Mouse (Mus musculus) brain, embryonic 14.5 days (tissue): ENCODE measurements at regions not wholly inside any gene's neighbourhood (a gene's known extent, or its start where the extent isn't known, plus 50 kb on each side); places are given as distances from the start of the nearest gene placed in this dataset.

Experiments
- DNase-seq: peaks from one replicate; pipeline ENCODE4 v3.0.0-alpha.2; 2011; ENCODE audit warnings: low read depth
- CTCF ChIP-seq: fragments of 200-500 bp; IDR thresholded peaks from 2 replicates; pipeline ENCODE4 v1.5.1; 2012; ENCODE audit warnings: inconsistent platforms, mild to moderate bottlenecking, moderate library complexity, borderline replicate concordance; ENCODE audit not compliant: insufficient read depth, insufficient read length; ENCODE audit errors: extremely low read depth
- POLR2A ChIP-seq: fragments of 200-500 bp; IDR thresholded peaks from 2 replicates; pipeline ENCODE4 v1.6.1; 2012; ENCODE audit warnings: mild to moderate bottlenecking, inconsistent platforms, borderline replicate concordance; ENCODE audit not compliant: poor library complexity, insufficient read depth, insufficient read length, severe bottlenecking; ENCODE audit errors: extremely low read depth

DNA sequence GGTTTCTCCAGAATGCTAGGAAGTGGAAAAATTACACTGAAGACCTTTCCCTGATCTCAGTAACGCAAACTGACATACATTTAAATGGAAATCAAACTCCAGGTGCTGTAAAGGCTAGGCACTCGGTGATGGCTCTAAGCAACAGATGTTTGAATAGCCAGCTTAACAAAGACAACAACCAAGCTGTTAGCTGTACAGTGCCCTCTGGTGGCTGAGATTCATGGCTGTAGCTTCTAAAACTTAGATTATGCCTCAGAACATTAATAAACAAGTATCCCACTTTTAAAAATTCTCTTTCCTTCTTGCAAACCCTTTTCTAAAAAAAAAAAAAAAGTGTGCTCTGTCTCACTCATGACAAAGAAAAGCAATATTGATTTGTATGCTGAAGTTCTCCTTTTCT lies 621.4 kb downstream of the Slc22a22 start:
- TF ChIP-seq POLR2A (no peak), CTCF (peak; percentile 72)
- peak; percentile 83 for DNase-seq

DNA sequence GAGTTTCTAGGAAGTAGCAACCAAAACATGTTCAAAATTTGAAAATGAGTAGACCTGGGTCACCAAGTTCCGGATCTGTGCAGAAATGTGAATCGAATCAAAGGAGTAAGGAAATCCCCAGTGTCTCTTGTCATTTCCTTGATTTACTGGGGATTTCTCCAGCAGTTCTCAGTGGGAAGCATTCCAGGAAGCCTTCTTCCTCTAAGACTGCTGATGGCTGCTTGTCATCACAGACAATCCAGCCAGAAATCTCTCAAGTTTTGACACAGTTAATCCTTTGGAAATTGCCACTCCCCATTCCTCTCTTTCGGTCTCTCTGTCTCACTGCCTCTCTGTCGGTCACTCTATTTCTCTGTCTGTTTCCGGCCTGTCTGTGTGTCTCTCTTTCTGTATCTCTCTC lies 624.3 kb downstream of the Slc22a22 start:
- TF ChIP-seq CTCF: no peak
- no peak for TF ChIP-seq POLR2A
- peak; percentile 21 for DNase-seq

DNA sequence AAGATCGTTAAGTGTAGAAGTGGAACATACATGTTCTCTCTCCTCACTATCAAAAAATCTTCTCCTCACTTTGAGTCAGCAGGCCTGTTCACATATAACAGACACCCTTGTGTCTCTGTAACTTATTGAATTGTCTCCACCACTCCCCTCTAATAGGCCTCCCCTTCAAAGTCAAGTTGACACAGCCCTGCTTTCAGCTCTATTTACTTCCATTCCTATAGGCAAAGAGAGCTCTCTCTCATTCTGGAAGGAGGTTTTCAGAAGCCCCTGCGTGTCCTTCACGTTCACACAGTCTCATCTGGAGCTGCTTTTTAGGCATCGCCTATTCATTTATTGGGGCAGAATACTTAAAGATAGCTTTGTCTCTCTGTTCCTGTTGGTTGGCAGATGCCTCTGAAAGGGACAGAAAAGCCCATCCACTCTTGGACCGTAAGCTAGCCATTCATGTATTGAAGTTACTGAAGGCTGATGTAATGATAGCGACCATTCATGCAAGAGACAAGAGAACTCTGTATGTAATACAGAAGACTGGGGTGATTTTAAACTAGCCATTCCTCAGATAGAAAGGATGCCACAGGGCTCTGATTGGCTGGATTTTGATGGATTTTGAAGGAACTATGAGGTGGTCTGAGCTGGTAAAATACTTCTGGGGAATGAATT lies 629.8 kb downstream of the Slc22a22 start:
- peak; percentile 45 for DNase-seq
- TF ChIP-seq CTCF (no peak), POLR2A (no peak)

- no peak for TF ChIP-seq CTCF
- no peak for TF ChIP-seq POLR2A
- no peak for DNase-seq
Measured at GRCm38 (mm10) chr15:56844574-56844973, 632.9 kb downstream of the Slc22a22 start.

DNA sequence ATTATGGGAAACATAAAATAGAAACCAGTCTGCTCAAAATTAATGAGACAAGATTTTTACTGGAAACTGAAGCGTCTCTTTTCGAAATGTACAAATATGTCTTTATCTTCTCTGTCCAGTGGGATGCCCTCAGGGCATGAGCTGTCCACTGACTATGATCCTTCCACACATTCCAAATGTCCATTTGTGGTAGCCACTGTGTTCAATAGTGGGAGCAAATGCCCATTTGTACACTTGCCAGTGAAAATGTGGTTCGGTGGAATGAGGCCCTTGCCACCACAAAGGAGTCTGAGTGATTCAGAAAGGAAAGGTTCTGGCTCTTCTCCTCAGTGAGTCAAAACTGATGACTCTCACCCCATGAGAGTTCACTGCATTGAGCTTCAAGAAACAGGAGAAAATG lies 635.9 kb downstream of the Slc22a22 start:
- TF ChIP-seq POLR2A (no peak), CTCF (no peak)

GRCm38 (mm10) chr15:56837292-56837691 lies 640.1 kb downstream of the Slc22a22 start:
- TF ChIP-seq CTCF: no peak
- TF ChIP-seq POLR2A: no peak
- DNase-seq: no peak

More for the DNA sequence above, 635.9 kb downstream of the Slc22a22 start:
- DNase-seq: no peak

GRCm38 (mm10) chr15:56834621-56835020 lies 642.8 kb downstream of the Slc22a22 start:
- TF ChIP-seq CTCF (no peak), POLR2A (no peak)
- DNase-seq: no peak

- no peak for DNase-seq
- no peak for TF ChIP-seq CTCF
- TF ChIP-seq POLR2A: no peak
Measured at GRCm38 (mm10) chr15:56832666-56833065, 644.8 kb downstream of the Slc22a22 start.

GRCm38 (mm10) chr15:56820977-56821579 lies 656.3 kb downstream of the Slc22a22 start:
- TF ChIP-seq POLR2A: no peak
- no peak for TF ChIP-seq CTCF
- peak; percentile 59 for DNase-seq

DNA sequence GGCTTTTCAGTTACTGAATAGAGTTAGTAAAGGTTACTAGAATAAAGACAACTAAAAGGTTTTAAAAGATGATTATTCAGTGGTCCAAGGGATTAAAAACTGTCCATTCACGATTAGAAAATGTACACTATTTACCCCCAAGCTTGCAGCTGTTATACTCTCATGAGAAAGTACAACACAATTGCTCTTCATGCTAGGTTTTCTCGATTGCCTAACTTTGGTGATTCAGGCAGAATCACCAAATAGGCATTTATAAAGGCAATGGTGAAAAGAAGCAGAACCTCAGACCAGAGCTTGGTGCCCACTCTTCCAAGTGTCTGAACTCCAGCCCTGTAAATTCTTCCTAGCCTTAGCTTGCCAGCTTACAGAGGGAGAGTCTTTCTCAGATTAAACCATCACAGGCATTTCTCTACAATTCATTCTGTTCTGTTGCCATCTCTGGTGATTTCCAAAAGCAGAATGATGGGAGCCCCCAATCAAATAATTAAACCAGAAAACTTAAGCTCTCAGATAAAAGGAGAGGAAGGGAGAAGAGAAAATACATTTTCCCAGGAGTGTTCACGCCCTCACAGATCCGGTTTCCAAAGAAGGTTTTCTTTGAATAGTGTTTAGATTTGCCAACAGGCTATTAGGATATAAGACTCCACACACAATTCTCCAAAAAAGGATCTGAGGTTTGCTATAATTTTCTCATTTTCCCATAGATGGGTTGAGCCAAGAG lies 657.0 kb downstream of the Slc22a22 start:
- no peak for TF ChIP-seq CTCF
- no peak for TF ChIP-seq POLR2A
- DNase-seq: peak; percentile 32

GRCm38 (mm10) chr15:56818158-56818690 lies 659.2 kb downstream of the Slc22a22 start:
- TF ChIP-seq CTCF: no peak
- no peak for TF ChIP-seq POLR2A
- DNase-seq: peak; percentile 20
